Mouse (Mus musculus): Measurements from ENCODE around the gene Dag1.
"Not testable (repeated sequence)": the region's sequence is repeated elsewhere in the genome, so short reads cannot be mapped to it uniquely, and the experiment has no call there.

Dag1 gene

GRCm38 (mm10) chr9:108263690-108264190 lies at the start of gene Dag1:
Dag1 (minus strand) TSS chr9:108263958.
- peak; percentile 98 for DNase-seq (ENCODE audit: low read depth)

GRCm38 (mm10) chr9:108308141-108308540 lies 44.4 kb upstream of the Dag1 start:
- no peak for DNase-seq (ENCODE audit: low read depth)

- peak; percentile 11 for DNase-seq (ENCODE audit: low read depth)
These were observed 43.5 kb upstream of the Dag1 start for GRCm38 (mm10) chr9:108307021-108307807.

GRCm38 (mm10) chr9:108306571-108306980 lies 42.8 kb upstream of the Dag1 start:
- peak; percentile 79 for DNase-seq (ENCODE audit: low read depth)

GRCm38 (mm10) chr9:108305629-108306520 lies 42.1 kb upstream of the Dag1 start, which contains the start of the genes Rhoa and Tcta:
Rhoa (plus strand) TSS chr9:108306129.
Tcta (minus strand) TSS chr9:108306160.
- peak; percentile 98 for DNase-seq (ENCODE audit: low read depth)

- peak; percentile 16 for DNase-seq (ENCODE audit: low read depth)
These were observed 41.4 kb upstream of the Dag1 start for GRCm38 (mm10) chr9:108305170-108305569.

GRCm38 (mm10) chr9:108304716-108305115 lies 41.0 kb upstream of the Dag1 start:
- DNase-seq (ENCODE audit: low read depth), result no peak

GRCm38 (mm10) chr9:108301853-108302252 lies 38.1 kb upstream of the Dag1 start:
- DNase-seq (ENCODE audit: low read depth), result no peak

GRCm38 (mm10) chr9:108296453-108297355 lies 32.9 kb upstream of the Dag1 start, which contains the start of gene Amt:
Amt (plus strand) TSS chr9:108296853.
- no peak for DNase-seq (ENCODE audit: low read depth)

GRCm38 (mm10) chr9:108290773-108291172 lies 27.0 kb upstream of the Dag1 start:
- no peak for DNase-seq (ENCODE audit: low read depth)

- peak; percentile 94 for DNase-seq (ENCODE audit: low read depth)
These were observed 26.4 kb upstream of the Dag1 start, which contains the start of gene Nicn1 for GRCm38 (mm10) chr9:108290016-108290750. Nicn1 (plus strand) TSS chr9:108290429.

- no peak for DNase-seq (ENCODE audit: low read depth)
These were observed 25.6 kb upstream of the Dag1 start for GRCm38 (mm10) chr9:108289347-108289746.

GRCm38 (mm10) chr9:108287526-108288238 lies 23.9 kb upstream of the Dag1 start:
- not testable (repeated sequence) for DNase-seq (ENCODE audit: low read depth)

GRCm38 (mm10) chr9:108284410-108284809 lies 20.7 kb upstream of the Dag1 start:
- peak; percentile 89 for DNase-seq (ENCODE audit: low read depth)

- peak; percentile 90 for DNase-seq (ENCODE audit: low read depth)
These were observed 16.5 kb upstream of the Dag1 start for GRCm38 (mm10) chr9:108280071-108280828.

GRCm38 (mm10) chr9:108278697-108279450 lies 15.1 kb upstream of the Dag1 start:
- DNase-seq (ENCODE audit: low read depth), result peak; percentile 57

GRCm38 (mm10) chr9:108275331-108275659 lies 11.5 kb upstream of the Dag1 start:
- DNase-seq (ENCODE audit: low read depth), result peak; percentile 10
